Mouse (Mus musculus) frontal cortex, postnatal 10 days (tissue): Measurements from ENCODE around the gene Pcdh7.

Experiments
- DNase-seq, 2 experiments: peaks; one replicate each; pipeline ENCODE4 v3.0.0; 2022; ENCODE audit warnings: low spot score in 2 of 2, mixed read lengths in 1 of 2

The Pcdh7 gene

GRCm38 (mm10) chr5:57745879-57746278 is 28.1 kb downstream of the Pcdh7 start:
- DNase-seq, result no peak

DNA sequence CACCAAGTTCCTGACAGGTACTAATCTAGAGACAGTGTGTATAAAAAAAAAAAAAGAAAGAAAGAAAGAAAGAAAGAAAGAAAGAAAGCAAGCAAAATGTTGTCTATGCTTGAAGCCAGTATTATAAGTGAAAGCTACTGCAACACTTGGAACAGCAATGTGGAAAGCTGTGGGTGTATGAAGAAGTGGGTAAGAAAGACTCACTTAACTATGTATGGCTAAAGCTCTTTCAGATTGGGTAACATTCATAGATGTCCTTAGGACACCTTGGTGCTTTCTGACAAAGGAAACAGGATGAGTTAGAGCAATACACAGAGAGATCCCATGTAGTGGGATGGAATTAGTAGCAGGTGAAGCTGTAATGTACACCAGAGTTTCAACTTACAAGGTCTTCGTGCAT is 32.6 kb downstream of the Pcdh7 start:
- DNase-seq, result no peak

GRCm38 (mm10) chr5:57755791-57756190 is 38.0 kb downstream of the Pcdh7 start:
- DNase-seq, result no peak

DNA sequence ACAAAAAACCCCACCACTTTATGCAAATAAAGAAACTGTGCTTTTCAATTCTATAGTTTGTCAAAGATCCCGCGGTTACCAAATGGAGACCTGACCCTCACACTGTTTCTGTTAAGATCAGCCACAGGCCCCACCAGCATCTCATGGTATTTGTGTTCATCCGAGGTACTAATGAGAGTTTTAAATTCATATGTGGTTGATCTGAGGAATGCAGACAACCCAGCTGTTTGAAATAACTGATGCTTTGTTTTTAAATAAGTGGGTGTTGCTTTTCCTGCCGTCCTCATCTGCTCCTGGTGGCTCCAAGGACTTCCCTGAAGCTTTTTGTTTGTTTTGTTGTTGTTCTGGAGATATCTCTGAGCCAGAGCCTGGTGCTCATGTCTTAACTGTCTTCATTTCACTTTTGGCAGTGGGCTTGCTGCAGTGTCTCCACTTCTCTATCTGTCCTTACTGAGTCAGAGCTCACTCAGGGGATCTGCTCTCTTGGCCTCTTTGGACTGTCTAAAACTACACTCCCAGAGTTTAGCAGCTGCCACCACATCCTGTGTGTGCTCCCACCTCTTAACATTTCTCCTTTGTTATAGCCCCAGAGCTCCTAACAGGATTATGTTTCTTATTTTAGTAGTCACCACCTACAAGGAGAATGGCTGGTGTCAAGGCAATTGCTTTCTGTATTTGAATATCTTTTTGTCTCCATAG is 39.1 kb downstream of the Pcdh7 start:
- DNase-seq, result no peak

GRCm38 (mm10) chr5:57757436-57757898 is 39.7 kb downstream of the Pcdh7 start:
- DNase-seq, result no peak

- no peak for DNase-seq
Measured at GRCm38 (mm10) chr5:57758968-57759367, 41.2 kb downstream of the Pcdh7 start.

DNA sequence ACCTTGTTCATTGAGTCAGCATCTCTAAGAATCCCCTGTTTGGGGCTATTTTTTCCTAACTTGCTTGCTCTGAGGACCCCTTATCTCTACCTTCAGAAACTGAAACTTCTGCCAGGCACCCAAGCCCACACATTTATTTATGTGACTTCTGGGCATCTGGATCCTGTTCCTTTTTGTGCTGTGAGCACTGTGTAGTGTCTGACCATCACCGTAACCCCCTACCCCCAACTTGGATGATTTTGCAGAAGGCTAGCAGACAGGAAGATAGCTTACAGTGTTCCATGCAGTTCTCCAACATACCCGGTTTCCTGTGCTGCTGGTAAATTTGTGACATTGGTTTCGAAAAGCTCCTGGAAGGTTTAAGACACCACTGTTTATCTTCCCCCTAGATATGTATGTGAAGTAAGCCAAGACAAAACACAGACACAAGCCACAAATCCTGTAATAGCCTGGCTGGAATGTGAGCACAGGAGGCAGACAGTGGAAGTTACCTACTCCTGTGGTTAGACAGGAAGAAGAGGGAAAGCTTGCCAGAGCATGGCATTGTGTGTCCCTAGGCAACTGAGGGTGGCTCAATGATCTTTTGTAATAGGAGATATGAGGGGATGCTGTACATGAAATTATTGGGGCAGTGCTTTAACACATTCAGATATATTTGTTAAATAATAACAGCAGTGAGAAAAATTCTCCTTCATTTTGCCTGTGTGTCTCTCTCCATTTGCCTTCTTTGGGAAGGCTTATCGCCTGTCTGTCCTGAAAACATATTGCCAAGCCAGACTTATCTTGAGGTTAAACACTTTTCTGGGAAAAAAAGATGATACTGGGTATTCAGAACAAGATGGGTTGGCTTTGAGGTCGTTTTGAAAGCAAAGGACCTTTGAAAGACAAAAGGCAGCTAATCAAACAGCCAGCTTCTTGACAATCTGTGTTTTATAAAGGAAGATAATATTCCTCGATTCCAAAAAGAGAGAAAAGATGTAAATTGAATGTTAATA is 42.6 kb downstream of the Pcdh7 start:
- no peak for DNase-seq

DNA sequence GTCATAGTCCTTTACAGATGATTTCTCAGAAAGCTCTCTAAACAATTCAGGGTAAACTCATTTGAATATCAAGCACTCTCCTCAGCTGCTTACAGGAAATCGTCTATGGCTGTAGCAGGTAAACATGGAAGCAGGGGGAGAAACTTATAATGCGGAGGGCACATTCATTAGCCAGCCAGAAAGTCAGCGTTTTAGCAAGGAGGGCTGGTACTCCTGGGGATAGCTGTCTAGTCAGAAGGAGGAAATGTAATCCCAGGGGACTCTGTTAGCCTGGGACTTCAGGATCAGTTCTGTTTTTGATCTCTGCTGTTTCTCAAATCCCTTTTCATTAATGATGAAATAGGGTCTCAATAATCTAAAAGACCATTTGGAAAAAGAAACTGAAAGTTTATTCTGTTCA is 47.6 kb downstream of the Pcdh7 start:
- no peak for DNase-seq

DNA sequence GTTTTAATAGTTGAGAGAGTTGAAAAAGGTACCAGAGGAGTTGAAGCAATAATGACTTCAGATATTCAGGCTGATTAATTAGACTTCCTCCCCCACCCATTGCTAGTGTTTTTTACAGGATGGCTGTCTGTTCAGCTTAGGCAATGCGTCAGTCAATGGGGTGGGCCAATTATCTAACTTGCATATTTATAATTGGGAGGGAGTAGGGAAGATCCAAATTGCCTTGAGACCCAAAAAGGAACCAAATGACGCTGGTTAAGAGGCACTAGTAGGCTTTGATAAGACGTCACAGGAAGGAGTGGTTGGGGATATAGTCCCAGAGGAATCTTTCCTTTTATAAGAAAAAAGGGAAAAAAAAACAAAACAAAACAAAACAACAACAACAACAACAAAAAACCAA is 49.6 kb downstream of the Pcdh7 start:
- DNase-seq, result no peak

DNA sequence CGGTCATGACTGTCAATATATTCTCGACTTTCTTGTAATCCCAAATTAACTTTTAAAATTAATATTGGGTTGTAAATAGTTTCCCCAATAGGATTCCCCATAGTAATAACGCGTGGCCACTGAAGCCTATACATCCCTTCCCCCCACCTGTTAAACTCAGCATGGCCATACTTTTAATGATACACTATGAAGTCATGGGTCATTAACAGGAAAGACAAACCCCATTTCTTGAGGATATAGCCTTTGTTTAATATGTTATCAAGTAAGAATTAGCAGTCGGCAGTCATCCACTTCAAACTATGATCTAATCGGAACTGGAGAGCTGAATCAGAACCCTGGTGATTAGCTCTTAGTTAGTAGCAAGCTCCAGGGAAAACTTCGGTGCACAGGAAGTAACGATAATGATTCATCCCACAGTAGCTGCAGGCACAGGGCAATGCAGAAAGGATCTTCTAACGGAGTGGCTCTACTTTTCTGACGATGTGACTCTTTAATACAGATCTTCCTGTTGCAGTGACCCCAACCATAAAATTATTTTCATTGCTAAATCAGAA is 50.8 kb downstream of the Pcdh7 start:
- DNase-seq, result no peak

GRCm38 (mm10) chr5:57769644-57770043 is 51.9 kb downstream of the Pcdh7 start:
- no peak for DNase-seq

DNA sequence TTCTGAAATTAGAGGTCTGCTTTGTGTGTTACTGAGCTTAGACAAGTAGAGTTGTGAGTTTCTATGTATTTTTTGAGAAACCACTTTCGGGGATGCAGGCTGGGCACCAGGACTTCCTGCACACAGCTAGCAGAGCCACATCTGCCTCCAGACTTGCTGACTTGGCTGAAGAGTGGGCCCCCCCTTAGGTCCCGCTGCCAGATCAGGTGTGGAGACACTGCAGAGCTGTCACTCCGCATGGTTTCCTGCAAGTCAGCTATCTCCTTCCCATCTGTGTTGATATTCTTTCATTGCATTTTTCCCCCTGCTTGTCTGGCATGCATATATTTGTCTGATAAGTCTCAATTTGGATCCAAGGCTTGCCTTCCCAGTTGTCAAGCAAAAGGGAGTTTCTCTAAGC is 52.6 kb downstream of the Pcdh7 start:
- no peak for DNase-seq

- DNase-seq, result no peak
Measured at GRCm38 (mm10) chr5:57771122-57771521, 53.4 kb downstream of the Pcdh7 start.

- no peak for DNase-seq
Measured at GRCm38 (mm10) chr5:57772711-57773110, 54.9 kb downstream of the Pcdh7 start.

- DNase-seq, result no peak
Measured at GRCm38 (mm10) chr5:57774496-57774895, 56.7 kb downstream of the Pcdh7 start.

DNA sequence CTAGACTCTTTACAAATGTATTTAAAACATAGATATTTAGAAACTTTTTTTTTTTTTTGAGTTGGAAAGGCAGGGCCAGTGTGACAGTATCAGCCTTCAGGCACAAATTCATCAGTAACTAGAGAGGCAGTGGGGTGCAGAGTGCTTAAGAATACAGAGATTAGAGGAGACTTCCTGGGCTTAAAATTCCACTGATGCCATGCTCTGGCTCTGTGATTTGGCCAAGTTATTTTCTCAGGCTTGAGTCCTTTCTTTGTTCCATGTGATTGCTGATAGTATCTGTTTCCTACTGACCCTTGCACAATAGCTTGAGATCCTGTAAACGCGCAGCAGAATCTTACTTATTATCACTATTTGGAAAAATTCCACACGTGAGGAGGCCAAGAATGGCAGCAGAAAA is 60.3 kb downstream of the Pcdh7 start:
- no peak for DNase-seq

- DNase-seq, result no peak
Measured at GRCm38 (mm10) chr5:57779951-57780350, 62.2 kb downstream of the Pcdh7 start.

DNA sequence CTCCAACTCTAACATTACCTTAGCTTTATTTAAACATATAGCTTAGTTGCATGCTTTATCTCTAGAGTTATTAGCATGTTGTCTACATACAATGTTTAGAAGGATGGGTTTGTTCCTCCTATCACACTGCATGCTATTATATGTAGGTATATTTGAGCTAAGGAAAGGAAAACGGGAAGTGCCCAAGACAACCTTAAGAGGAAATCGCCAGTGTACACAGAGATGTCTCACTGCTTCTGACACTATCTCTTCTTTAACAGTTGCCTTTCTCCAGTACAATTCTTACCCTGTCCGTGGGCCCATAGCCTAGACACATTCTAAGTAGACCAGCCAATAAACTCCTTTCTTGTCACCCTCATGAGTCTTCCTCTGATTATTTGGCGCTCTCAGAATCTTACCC is 62.8 kb downstream of the Pcdh7 start:
- no peak for DNase-seq

- no peak for DNase-seq
Measured at GRCm38 (mm10) chr5:57781950-57782349, 64.2 kb downstream of the Pcdh7 start.

DNA sequence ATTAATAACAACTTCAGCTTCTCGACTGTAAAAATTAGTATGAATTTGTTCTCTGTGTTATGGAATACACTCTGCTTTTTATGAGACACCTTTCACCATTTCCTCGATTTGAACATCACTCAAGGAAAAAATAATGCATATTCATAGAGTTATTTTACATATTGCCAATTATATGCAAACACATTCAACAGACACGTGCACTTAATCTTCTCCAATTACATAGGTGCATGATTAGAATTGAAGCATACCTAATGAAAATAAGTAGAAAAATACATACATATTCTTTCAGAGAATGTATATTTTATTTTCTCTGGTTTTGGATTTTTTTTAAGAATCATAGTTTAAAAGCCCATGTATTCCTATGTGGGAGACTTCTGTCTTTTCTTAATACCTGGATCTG is 64.8 kb downstream of the Pcdh7 start:
- no peak for DNase-seq

DNA sequence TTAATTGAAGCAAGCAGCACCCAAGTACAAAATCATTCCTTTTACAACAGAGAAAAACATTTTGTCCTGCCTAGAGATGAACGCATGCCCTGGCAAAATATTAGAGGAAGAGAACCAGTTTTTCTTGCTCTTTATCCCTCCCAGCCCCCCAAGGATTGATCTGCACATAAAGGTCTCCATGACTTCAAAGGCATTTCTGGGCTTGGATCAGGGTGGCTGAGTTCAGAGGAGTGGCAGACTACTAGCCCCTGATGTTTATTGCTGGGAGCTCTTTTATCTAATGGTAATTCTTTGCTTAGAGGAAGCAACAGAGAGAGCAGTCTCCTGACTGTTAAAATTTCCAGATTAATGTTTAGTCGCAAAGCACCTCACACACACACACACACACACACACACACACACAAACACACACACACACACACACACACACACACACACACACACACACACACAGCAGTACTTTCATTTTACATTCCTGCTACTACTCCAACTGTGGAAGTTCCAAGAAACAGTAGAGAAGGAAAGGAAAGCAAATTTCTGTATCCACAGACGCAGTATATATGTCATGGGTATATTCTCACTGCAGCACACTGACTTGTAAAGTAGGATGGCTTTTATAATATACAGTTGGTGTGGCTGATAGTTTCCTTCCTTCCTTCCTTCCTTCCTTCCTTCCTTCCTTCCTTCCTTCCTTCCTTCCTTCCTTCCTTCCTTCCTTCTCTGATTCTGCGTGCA is 71.2 kb downstream of the Pcdh7 start:
- no peak for DNase-seq

DNA sequence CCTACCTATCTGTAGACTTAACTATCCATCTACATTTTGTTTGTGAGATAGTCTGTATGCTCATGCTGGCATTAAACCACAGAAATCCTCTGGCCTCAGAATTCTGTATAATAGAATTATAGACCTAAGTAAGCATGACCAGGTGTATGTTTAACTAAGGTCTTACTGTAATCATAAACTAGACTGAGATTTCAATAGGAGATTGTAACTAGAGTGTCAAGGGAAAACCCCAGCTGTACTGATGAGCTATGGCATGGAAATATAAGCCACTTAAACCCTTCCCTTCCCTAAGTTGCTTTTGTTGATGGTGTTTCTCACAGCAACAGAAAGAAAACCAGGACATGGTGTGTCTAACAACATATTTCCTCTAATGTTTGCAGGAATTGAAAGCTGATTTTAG is 78.6 kb downstream of the Pcdh7 start:
- no peak for DNase-seq
